In genomic region chr5:127615459-127615858, GRCm38 (mm10) we compare ENCODE assay signal across 8 mouse cellular contexts. TPM values are rescaled to one million over a fixed set of nuclear protein-coding genes. Genes with fewer than 3 reads are reported as not detected.
DNase-seq lines count a peak whose midpoint lies in the region; ATAC-seq and TF ChIP-seq lines count a peak whose summit lies in the region.

No protein-coding gene starts in this region.

- H3K4me3 ChIP-seq in kidney, postnatal 0 days (replicated peaks; ENCODE audit: low read depth, low read length) = peak overlapping the region; percentile 95
- H3K4me3 ChIP-seq in embryonic fibroblast, embryonic 13.5 days (ENCODE audit: insufficient read depth, low read length) = peak overlapping the region; percentile 83
- peak overlapping the region; percentile 93 for H3K4me3 ChIP-seq in limb, embryonic 10.5 days
- peak overlapping the region; percentile 87 for H3K4me3 ChIP-seq in neural tube, embryonic 13.5 days

- no peaks in the 10 kb centered on the region for H3K27me3 ChIP-seq in kidney, postnatal 0 days (ENCODE audit: insufficient read depth, low read length)
- no peaks in the 10 kb centered on the region for H3K27me3 ChIP-seq in limb, embryonic 10.5 days (ENCODE audit: low read depth, poor library complexity, severe bottlenecking)
- H3K27me3 ChIP-seq in neural tube, embryonic 13.5 days = no peaks in the 10 kb centered on the region; the same call in 1 of the 2 replicates

- H3K9ac ChIP-seq in kidney, postnatal 0 days (ENCODE audit: low read depth, low read length) = no peak overlapping the region
- H3K9ac ChIP-seq in neural tube, embryonic 13.5 days = peak overlapping the region; percentile 97

- H3K4me2 ChIP-seq in kidney, postnatal 0 days (ENCODE audit: low read length) = peak overlapping the region; percentile 93
- peak overlapping the region; percentile 98 for H3K4me2 ChIP-seq in neural tube, embryonic 13.5 days

- H3K36me3 ChIP-seq in kidney, postnatal 0 days (ENCODE audit: insufficient read depth, low read length) = no peaks in the 10 kb centered on the region
- no peaks in the 10 kb centered on the region for H3K36me3 ChIP-seq in limb, embryonic 10.5 days
- no peaks in the 10 kb centered on the region for H3K36me3 ChIP-seq in neural tube, embryonic 13.5 days

- WGBS in kidney, postnatal 0 days = 77% methylated on average over 3 of the region's 3 CpGs
- 91% methylated on average over 3 of the region's 3 CpGs for WGBS in limb, embryonic 10.5 days
- WGBS in neural tube, embryonic 13.5 days = 86% methylated on average over 3 of the region's 3 CpGs

- no peak for TF ChIP-seq CTCF in kidney, postnatal 0 days (IDR thresholded peaks at IDR 0.05; ENCODE audit: low read depth)
- TF ChIP-seq CTCF in embryonic fibroblast, embryonic 13.5 days (IDR thresholded peaks at IDR 0.05; ENCODE audit: borderline replicate concordance, insufficient read depth, low read length) = no peak

- no peaks in the 10 kb centered on the region for H3K9me3 ChIP-seq in kidney, postnatal 0 days (replicated peaks; ENCODE audit: low read length)
- no peaks in the 10 kb centered on the region for H3K9me3 ChIP-seq in limb, embryonic 10.5 days (replicated peaks)
- H3K9me3 ChIP-seq in neural tube, embryonic 13.5 days = no peaks in the 10 kb centered on the region

- no peak for DNase-seq in kidney, postnatal 0 days (ENCODE audit: low spot score)
- DNase-seq in kidney, adult 11 months = no peak
- no peak for DNase-seq in limb, embryonic 10.5 days (ENCODE audit: low spot score)
- no peak for DNase-seq in adrenal gland, postnatal 25 days
- DNase-seq in thymus, postnatal 0 days (ENCODE audit: low spot score) = no peak
- DNase-seq in ovary, postnatal 10 days (ENCODE audit: low spot score) = no peak

- no peak overlapping the region for H3K27ac ChIP-seq in kidney, postnatal 0 days
- H3K27ac ChIP-seq in embryonic fibroblast, embryonic 13.5 days (ENCODE audit: insufficient read depth, low read length) = no peak overlapping the region
- H3K27ac ChIP-seq in limb, embryonic 10.5 days = no peak overlapping the region
- H3K27ac ChIP-seq in neural tube, embryonic 13.5 days (replicated peaks) = no peak overlapping the region

- TF ChIP-seq POLR2A in embryonic fibroblast, embryonic 13.5 days (IDR thresholded peaks at IDR 0.05; ENCODE audit: low read depth, low read length) = no peak

- H3K4me1 ChIP-seq in kidney, postnatal 0 days (replicated peaks; ENCODE audit: insufficient read depth, low read length) = peaks cover 13% of the 10 kb centered on the region
- peaks cover 3% of the 10 kb centered on the region for H3K4me1 ChIP-seq in embryonic fibroblast, embryonic 13.5 days (ENCODE audit: control insufficient read depth, insufficient read depth, low read length)
- H3K4me1 ChIP-seq in limb, embryonic 10.5 days = peaks cover 23% of the 10 kb centered on the region
- peaks cover 48% of the 10 kb centered on the region for H3K4me1 ChIP-seq in neural tube, embryonic 13.5 days (replicated peaks)

- no peak for ATAC-seq in kidney, postnatal 0 days (replicated peaks; ENCODE audit: low FRiP score, low read depth)
- no peak for ATAC-seq in neural tube, embryonic 13.5 days (ENCODE audit: low read depth)

RNA-seq across cellular contexts. Expression of gene Glt1d1, which starts 16.6 kb away (rescaled TPM):
- polyA plus RNA-seq in kidney, postnatal 0 days (2015; fragmentation: Nextera tagmentation; extraction: Ambion mirVana) = 0.29 and 0.46 TPM in 2 replicates
- polyA plus RNA-seq in embryonic fibroblast, embryonic 13.5 days (2011; ENCODE audit: insufficient read length, low read depth, missing spikeins) = 0.51 TPM in 1 of 2 replicates, not detected in the other
- polyA plus RNA-seq in limb, embryonic 10.5 days (2016; fragmentation: Nextera tagmentation; extraction: Ambion mirVana) = 0.94 and 0.99 TPM in 2 replicates
- polyA plus RNA-seq in neural tube, embryonic 13.5 days (2015; fragmentation: Nextera tagmentation; extraction: Ambion mirVana) = 0.80 and 1.8 TPM in 2 replicates
- total RNA-seq in adrenal gland, postnatal 25 days (2021) = 0.33 and 1.1 TPM in 2 replicates
- 0.06 and 0.14 TPM in 2 replicates for polyA plus RNA-seq in thymus, postnatal 0 days (2015; fragmentation: Nextera tagmentation; extraction: Ambion mirVana)

RNA-seq across cellular contexts. Expression of gene Slc15a4, which starts 17.2 kb away (rescaled TPM):
- polyA plus RNA-seq in kidney, postnatal 0 days (2015; fragmentation: Nextera tagmentation; extraction: Ambion mirVana) = 15.4 and 16.2 TPM in 2 replicates
- polyA plus RNA-seq in embryonic fibroblast, embryonic 13.5 days (2011; ENCODE audit: insufficient read length, low read depth, missing spikeins) = 18.7 and 19.4 TPM in 2 replicates
- 25.1 and 25.6 TPM in 2 replicates for polyA plus RNA-seq in limb, embryonic 10.5 days (2016; fragmentation: Nextera tagmentation; extraction: Ambion mirVana)
- 23.9 and 26.5 TPM in 2 replicates for polyA plus RNA-seq in neural tube, embryonic 13.5 days (2015; fragmentation: Nextera tagmentation; extraction: Ambion mirVana)
- 15.6 and 23.6 TPM in 2 replicates for total RNA-seq in adrenal gland, postnatal 25 days (2021)
- polyA plus RNA-seq in thymus, postnatal 0 days (2015; fragmentation: Nextera tagmentation; extraction: Ambion mirVana) = 20.1 and 20.7 TPM in 2 replicates
